Mouse (Mus musculus) testis, adult 2 months (tissue): Measurements from ENCODE around the gene Pepd.

Source experiments
- CTCF ChIP-seq: fragments of 200-500 bp; IDR thresholded peaks from 2 replicates; pipeline ENCODE4 v1.5.1; 2012; ENCODE audit warnings: low read depth, mild to moderate bottlenecking, inconsistent platforms, low read length, moderate library complexity; ENCODE audit not compliant: control insufficient read depth, insufficient read depth, insufficient replicate concordance
- POLR2A ChIP-seq: fragments of 200-500 bp; IDR thresholded peaks from 2 replicates; pipeline ENCODE4 v1.6.1; 2012; ENCODE audit warnings: low read depth, mild to moderate bottlenecking, inconsistent platforms, low read length, moderate library complexity; ENCODE audit not compliant: control insufficient read depth

GRCm38 (mm10) chr7:35057569-35057968 is 145.4 kb downstream of the Pepd start:
- no peak for TF ChIP-seq POLR2A
- no peak for TF ChIP-seq CTCF
